Mouse (Mus musculus) spleen, adult 2 months (tissue): ENCODE measurements around the gene Foxf1.

Experiments
- CTCF ChIP-seq: fragments of 200-500 bp; IDR thresholded peaks from 2 replicates; pipeline ENCODE4 v1.5.1; 2011; ENCODE audit warnings: mild to moderate bottlenecking, inconsistent platforms; ENCODE audit not compliant: insufficient read depth, insufficient read length, insufficient replicate concordance; ENCODE audit errors: extremely low read depth
- POLR2A ChIP-seq: fragments of 200-500 bp; IDR thresholded peaks from 2 replicates; pipeline ENCODE4 v1.6.1; 2011; ENCODE audit warnings: low read depth, low read length, inconsistent platforms

- no peak for TF ChIP-seq CTCF
- no peak for TF ChIP-seq POLR2A
These were observed 30.9 kb downstream of the Foxf1 start for GRCm38 (mm10) chr8:121115136-121115535.
